Mouse (Mus musculus): ENCODE data around the gene Cct8l1.

The Cct8l1 gene

DNA sequence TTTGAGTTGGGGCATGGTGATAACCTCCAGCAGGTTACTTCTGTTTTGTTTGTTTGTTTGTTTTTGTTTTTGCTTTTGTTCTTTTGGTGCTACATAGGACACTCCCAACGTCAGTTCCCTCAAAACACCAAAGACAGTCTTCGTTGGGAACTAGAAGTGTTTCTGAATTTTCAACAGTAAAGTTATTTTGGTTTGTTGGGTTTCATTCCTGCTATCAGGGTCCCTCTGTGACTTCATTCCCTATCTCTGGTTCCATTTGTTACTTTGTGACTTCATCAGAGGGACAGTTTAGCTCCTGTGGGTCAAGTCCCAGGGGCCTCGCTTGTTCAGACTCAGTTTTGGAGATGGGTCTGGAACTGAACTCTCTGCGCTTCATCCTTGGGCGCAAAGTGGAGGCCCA is at the start of gene Cct8l1:
Cct8l1 (plus strand) TSS at position 301 of the 400 bp plus-strand sequence.
- no peak for ATAC-seq (ENCODE audit: insufficient number of reproducible peaks, low FRiP score, low TSS enrichment)

DNA sequence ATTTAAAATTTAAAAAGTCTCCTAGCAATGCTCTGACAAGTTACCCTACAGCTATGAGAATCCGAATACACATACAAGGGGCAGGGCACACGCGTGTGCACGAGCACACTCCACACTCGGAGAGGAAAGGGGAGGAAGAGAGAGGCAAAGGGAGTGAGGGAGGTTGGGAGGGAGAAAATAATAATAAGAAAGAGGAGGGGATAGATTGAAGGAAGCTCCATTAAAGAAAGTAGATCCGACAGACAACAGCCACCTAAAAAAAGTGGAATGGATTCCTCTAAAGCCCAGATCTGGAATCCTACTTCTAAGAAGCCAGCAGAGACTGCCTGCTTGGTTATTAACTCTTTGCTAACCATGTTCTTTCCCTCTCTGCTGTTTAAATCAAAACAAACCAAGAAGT is 43.8 kb upstream of the Cct8l1 start:
- ATAC-seq (ENCODE audit: insufficient number of reproducible peaks, low FRiP score, low TSS enrichment): no peak

DNA sequence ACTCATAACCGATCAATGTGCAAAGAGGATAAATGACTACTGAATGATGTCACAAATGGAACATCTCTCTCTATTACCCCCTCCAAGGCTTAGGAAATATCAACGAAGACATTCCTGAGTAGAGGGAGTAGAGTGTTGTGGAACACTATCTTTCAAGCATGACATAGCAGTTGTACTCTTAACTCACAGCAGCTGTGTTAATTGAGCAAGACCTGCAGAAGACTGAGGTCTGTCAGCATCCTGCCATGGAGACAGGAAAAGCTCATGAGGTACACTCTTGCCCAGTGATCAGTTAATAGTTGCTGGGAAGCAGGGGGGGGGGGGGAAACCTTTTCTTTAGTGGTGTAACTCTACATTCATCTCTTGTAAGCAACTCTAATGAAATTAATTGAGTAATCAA is 40.1 kb upstream of the Cct8l1 start:
- ATAC-seq (ENCODE audit: insufficient number of reproducible peaks, low FRiP score, low TSS enrichment): no peak

DNA sequence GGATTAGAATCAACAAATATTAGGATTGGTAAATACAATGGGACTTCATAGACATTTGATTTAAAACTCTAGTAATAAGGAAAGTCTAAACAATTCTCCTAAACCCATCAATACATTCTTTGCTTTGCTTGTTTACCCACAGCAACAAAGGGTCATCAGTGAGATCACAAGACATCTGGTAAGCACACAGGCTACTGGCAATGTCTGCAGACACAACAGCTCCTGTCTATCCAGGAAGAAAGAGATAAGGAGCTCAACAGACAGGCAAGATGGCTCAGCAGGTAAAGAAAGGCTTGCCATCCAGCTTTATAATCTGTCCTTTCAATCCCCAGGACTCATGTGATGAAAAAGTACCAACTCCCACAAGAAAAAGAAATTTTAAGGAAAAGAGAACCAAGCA is 37.0 kb upstream of the Cct8l1 start:
- ATAC-seq (ENCODE audit: insufficient number of reproducible peaks, low FRiP score, low TSS enrichment): no peak

DNA sequence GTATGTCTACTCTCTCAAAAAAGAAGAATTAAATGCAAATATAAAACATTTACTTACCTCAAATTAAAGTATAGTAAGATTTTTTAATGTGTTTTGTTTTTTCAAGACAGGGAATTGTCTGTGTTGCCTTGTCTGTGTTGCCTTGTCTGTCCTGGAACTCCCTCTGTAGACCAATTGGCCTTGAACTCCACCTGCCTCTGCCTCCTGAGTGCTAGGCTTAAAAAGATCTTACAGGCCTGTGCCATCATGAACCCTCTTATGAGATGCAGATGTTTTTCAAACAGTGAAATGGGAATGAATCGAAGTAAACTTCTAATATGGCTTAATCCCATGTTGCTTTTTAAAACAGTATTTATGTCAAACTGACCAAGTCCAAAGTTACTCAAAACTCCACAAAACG is 19.2 kb upstream of the Cct8l1 start:
- no peak for ATAC-seq (ENCODE audit: insufficient number of reproducible peaks, low FRiP score, low TSS enrichment)

DNA sequence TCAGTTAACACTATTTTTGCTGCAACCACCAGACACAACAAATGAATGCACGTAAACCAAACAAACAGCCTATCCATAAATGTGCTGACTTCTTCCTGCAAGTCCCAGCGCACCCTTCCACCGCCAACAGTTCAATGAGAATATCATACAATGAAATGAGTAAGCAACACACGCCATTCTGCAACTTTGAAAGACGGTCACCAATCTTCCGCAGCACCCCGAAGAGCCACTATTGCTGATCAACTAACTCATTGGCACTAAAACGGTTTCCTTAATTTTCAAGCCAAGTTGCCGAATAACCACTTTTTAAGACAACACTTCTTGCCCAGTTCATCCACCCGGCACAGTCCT is 18.5 kb upstream of the Cct8l1 start:
- no peak for ATAC-seq (ENCODE audit: insufficient number of reproducible peaks, low FRiP score, low TSS enrichment)

DNA sequence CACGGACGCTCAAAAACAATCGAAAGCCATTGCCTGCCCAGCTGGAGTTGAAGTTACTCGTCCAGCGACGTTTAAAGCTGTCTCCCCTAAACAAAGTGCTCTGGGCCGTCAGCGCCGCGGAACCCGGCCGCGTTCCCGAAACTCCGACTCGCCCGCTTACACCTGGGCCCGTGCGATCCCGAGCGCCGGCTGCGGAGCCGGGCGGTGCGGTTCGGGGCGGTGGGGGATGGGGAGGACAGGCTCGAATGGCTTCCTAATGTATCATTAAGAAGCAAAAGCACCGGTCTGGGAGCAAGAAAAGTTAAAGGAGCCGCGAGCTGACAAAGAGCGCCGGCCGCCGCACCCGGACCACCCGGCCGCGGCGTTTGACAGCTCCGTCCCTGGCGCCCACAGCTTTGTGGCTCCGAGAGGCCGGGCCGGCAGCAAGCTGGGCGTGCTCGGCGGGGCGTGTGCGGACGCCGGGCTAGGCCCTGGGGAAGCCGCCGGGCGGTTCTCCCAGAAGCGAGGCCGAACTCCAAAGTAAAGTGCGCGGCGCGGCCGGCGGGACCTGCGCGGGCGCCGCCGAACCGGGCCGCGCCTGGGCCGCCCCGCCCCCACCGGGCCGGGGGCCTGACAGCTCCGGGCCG is 18.0 kb upstream of the Cct8l1 start:
- 0 out of 2 replicates have a peak, but pooled peaks have one; percentile 4 for ATAC-seq (ENCODE audit: insufficient number of reproducible peaks, low FRiP score, low TSS enrichment)

DNA sequence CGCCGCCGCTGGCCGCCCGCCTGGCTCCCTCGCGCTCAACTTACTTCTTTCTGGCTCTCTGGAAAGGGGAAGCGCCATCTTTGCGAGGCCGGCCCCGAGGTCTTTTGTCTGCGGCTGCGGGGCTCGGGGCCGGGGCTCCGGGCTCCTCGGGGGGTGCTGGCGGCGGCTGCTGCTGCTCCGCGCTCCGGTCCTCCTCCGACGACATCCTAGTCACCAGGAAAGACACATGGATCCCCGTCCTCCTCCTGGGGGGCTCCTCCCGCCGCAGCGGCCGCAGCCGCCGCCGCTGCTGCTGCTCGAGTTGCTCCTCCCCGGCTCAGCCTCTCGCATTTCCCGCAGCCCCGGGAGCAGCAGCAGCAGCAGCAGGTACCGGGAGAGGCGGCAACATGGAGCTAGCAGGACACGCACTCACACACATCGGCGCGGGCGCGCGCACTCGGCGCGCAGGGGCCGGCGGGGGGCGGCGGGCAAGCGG is 17.5 kb upstream of the Cct8l1 start, which contains the start of gene Kmt2c:
Kmt2c (minus strand) TSS at position 438 of the 475 bp plus-strand sequence.
- peak; percentile 46; the same call in 1 of the 2 replicates for ATAC-seq (ENCODE audit: insufficient number of reproducible peaks, low FRiP score, low TSS enrichment)

DNA sequence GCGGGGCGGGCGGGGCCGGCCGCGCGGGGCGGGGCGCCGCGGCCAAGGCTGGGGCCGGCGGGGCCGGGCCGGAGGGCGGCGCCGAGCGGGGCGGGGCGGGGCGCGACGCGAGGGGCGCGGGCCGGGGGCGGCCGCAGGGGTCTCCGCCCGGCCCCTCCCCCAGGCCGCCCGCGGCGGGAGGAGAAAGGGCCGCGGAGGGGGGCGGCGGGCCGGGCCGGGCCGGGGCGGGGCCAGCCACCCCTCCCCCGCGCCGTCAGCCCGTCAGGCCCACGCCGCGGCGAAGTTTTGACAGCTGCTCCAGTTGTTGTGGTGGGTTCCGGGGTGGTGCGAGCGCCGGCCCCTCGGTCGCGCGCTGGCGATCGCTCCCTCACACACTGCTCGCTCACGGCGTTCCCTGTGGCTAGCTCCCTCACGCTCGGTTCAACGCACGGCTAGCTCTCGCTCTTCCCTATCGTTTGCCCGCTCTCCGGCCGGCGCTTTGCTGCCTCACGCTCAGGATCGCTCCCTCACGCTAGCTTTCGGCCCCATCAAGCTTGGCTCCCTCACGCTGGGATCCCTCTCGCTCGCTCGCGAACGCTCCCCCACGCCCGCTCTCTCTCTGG is 16.9 kb upstream of the Cct8l1 start:
- ATAC-seq (ENCODE audit: insufficient number of reproducible peaks, low FRiP score, low TSS enrichment): peak; percentile 49; the same call in 1 of the 2 replicates

DNA sequence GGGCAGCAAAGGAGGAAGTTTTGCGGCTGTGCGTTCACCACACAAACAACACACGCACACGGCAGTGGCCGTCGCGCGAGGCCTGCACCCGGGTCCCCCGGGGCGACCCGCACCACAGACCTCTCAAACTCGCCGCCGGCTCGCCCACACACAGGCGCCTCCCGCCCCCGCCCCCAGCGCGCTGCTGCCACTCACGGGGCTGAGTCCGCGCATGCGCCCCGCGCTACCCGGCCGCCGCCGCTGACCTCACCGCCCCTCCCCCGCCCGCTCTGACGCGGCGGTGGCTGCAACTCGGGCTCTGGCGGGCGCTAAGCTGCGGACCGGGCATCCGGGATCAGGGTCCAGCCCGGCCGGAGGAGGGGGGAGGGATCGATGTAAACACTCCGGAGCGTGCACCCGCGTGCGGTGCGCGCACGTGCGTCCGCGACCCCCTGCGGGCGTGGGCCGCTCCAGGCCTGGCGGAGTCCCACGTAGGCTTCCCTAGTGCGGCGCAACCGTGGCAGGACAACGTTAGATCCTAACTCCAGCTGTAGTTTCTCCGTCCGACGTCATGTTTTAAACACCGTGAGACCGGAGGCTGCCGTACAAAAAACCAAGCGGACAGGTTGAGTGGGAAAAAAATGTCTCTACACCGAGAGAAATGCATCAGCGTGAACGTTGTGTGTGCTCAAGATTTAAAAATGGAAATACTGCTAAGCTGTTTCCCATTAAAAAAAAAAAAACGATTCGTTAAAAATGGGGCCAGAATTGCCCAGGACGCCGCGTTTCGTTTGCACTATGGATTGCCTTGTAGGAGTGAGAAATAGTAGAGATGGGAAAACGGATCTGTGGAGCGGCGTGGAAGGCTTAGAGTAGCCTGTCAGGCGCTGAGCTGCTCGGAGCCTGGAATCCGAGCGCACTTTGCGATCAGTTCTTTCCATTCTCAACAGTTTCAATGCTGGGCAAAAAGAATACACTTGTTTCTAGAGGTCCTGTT is 16.2 kb upstream of the Cct8l1 start:
- ATAC-seq (ENCODE audit: insufficient number of reproducible peaks, low FRiP score, low TSS enrichment): peak; percentile 90

DNA sequence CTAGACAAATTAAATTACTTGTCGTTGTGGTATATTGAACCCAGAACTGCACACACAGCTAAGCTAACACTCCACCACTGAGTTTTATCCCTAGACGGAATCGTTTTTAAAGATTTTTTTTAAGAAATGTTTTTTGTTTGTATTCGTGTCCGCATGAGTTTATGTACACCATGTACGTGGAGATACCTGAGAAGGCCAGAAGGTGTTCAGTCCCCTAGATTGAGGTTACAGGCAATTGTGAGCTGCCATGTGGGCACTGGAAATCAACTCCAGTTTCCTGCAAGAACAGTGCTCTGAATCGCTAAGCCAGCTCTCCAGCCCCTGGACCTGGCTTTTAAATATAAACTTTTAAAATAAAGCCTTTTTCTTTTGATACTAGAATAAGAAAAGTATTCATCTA is 15.2 kb upstream of the Cct8l1 start:
- no peak for ATAC-seq (ENCODE audit: insufficient number of reproducible peaks, low FRiP score, low TSS enrichment)

DNA sequence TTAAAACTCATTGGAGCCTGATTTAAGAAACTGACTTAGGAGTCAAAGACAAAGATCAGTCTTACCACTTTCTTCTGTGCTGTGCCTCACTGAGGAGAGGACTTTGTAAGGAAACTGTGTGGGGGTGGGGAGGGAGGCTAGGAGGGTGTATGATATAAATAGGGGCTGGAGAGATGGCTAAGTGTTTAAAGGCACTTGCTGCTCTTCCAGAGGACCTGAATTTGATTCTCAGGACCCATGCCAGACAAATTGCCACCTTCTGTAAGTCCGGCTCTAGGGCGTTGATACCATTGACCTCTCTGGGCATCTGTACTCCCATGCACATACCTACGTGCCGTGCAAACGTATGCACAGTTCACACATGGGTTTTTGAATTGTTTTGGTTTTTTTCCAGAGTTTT is 9.8 kb upstream of the Cct8l1 start:
- no peak for ATAC-seq (ENCODE audit: insufficient number of reproducible peaks, low FRiP score, low TSS enrichment)

DNA sequence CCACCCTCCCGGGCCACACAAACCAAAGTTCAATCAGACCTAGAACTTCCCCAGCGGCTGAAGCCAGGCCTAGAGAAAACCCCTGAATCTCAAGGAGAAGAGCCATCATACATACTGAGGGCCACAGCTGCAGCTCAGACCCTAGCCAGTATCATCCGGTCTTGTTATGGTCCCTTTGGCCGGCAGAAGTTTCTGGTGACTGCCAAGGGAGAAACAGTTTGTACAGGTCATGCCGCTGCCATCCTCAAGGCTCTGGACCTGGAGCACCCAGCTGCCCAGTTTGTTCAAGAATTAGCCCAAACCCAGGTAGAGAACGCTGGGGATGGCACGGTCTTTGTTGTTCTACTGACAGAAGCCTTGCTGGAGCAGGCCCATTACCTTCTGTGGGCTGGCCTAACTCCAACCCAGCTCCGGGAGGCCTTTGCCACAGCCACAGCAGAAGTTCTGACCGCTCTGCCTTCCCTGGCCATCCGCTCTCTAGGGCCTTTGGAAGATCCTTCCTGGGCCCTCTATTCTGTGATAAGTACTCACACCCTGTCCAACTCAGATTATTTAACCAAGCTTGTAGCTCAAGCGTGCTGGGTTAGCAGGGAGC is 531 bp downstream of the Cct8l1 start:
- no peak for ATAC-seq (ENCODE audit: insufficient number of reproducible peaks, low FRiP score, low TSS enrichment)

DNA sequence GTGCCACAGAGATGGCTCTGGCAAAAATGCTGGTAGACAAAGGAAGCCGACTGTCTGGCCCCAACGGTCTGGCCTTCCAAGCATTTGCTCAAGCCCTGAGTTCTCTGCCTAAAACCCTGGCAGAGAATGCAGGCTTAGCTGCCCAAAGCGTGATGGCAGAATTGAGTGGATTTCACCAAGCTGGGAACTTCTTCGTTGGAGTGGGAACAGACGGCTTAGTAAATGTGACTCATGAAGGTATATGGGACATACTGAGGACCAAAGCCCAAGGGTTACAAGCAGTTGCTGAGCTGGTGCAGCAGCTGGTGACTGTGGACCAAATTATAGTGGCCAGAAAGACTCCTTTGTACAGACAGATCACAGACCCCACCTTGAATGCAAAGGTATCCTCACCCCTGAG is 1.7 kb downstream of the Cct8l1 start:
- ATAC-seq (ENCODE audit: insufficient number of reproducible peaks, low FRiP score, low TSS enrichment): no peak

DNA sequence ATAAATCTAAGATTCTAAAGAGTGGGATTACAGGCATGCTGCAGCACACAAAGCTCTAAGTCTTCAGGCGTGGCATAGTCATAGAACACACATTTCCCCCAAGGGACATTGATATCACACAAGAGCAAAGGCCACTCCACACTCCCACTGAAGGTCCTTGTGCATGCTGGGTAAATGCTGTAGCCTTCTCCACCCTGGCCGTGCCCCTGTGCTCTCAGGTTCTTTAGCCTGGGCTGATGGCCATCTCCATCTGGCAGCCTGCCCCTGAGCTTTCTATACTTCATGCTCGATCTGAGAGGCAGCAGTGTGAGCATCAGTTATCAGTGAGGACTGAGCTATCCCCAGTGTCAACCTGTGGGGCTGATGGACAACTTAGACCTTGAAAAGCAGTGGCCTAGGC is 4.0 kb downstream of the Cct8l1 start:
- ATAC-seq (ENCODE audit: insufficient number of reproducible peaks, low FRiP score, low TSS enrichment): no peak

DNA sequence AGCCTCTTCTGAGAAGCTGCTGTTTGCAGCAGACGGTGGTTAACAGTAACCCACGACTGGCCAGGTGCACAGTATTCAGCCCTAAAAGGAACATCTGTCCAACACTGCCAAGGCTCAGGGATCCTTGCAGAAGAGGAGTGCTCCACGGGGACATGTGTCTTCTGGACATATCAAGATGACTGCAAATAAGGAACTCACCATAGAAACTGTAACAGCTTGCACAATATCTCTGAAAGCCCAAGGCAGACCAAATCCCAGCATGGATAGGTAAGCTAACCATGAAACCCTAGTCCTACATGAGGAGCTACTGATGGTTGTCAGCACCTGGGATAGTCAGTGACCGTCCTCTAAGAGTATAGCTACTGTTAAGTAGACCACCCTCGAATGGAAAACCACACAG is 5.6 kb downstream of the Cct8l1 start:
- no peak for ATAC-seq (ENCODE audit: insufficient number of reproducible peaks, low FRiP score, low TSS enrichment)

DNA sequence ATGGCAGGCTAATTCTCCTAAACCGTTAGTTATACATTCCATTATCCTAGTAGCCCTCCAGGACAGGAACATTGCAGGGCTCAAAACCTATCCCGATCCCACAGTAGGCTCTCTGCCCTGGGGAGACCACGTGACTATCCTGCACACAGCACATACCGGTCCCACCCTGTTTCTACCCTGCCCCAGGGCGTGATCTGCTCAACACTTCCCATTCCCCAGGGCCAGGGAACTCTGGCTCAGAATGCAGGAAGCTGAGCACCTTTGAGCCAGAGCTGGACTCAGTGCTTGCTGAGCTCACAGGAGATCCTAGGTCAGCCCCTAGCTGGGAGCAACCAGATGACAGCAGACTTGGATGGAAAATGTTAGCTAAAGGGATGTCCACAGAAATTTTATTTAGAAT is 10.2 kb downstream of the Cct8l1 start:
- no peak for ATAC-seq (ENCODE audit: insufficient number of reproducible peaks, low FRiP score, low TSS enrichment)

DNA sequence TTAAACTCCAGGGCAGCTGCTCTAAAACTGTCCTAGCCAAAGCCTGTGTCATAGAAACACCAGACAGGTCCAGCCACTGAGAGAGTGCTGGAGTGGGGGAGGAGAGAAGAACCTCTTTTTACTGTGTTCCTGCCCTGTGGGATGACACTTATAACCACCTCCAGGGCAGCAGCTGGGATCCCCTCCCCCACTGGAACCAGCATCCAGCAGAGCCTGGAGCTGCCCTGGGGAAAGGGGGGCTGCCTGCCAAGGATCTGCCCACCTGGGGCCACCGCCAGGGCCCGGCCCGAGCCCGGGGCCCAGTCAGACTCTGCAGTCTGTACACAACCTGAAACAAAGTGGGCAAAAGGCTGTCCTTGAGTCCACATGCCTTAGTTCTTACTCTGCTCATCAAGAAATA is 11.1 kb downstream of the Cct8l1 start:
- no peak for ATAC-seq (ENCODE audit: insufficient number of reproducible peaks, low FRiP score, low TSS enrichment)

DNA sequence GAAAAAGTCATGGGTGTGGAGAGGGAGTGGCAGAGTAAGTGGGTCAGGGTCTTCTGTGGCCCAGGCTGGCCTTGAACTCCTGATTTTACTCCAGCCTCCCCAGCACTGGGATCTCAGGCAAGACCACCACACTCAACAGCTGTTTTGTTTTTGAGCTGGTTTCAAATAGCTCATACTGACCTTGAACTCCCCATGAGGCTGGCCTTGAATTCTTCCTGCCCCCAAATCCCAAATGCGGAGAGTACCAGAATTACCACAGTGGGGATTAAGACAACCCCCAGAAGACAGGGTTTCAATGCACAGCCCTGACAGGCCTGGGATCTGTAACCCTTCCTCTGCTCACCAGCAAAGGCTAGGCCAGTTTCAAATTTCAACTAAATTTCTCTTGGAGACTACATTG is 12.1 kb downstream of the Cct8l1 start:
- ATAC-seq (ENCODE audit: insufficient number of reproducible peaks, low FRiP score, low TSS enrichment): no peak

DNA sequence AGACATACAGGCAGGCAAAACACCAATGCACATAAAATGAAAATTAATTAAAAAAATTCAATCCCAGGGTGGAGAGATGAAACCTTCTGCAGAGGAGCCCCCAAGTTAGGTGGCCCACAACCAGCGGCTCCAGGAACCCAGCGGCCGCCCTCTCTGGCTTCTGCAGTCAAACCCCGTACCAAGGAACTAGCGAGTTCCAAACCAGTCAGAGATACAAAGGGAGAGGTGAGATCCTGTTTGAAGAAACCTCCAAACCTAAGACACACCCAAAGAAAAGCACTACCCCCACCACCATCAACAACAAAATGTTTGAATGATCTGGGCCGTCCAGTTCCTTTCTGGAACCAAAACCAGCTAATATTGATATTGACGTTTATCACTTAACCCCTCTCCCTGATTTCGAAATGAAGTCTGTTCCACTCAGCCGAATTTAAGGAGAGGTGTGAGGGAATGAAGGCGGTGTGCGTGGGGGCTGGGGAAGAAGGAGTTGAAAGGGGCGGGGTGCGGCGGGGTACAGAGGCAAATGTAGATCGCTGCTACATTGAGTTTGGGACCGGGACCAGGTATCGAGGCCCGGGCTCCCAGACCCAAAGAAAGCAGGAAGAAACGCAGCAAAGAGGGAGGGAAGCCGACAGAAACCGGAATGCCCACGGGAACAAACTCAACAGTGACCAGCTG is 13.1 kb downstream of the Cct8l1 start:
- no peak for ATAC-seq (ENCODE audit: insufficient number of reproducible peaks, low FRiP score, low TSS enrichment)
